Mouse (Mus musculus) limb, embryonic 13.5 days (tissue): ENCODE data around the gene Mlh1. TPM values are rescaled to one million over a fixed set of nuclear protein-coding genes. Genes with fewer than 3 reads are reported as not detected.

Source experiments
- ATAC-seq: fragments of 200-750 bp; cut with Nextera tagmentation; 2 replicates; pipeline ENCODE4 v1.8.0; 2017; ENCODE audit warnings: low read depth, moderate number of reproducible peaks, moderate TSS enrichment; ENCODE audit not compliant: low FRiP score
- H3K27ac ChIP-seq: fragments of 300-500 bp; sonication (generic); 2 replicates; pipeline ENCODE4 v1.5.1; 2015; ENCODE audit warnings: inconsistent platforms, mild to moderate bottlenecking, moderate library complexity
- H3K27me3 ChIP-seq: fragments of 300-500 bp; sonication (generic); 2 replicates; pipeline ENCODE4 v1.6.1; 2015; ENCODE audit warnings: mild to moderate bottlenecking, inconsistent platforms
- H3K36me3 ChIP-seq: fragments of 300-500 bp; sonication (generic); 2 replicates; pipeline ENCODE4 v1.6.1; 2015; ENCODE audit warnings: inconsistent platforms, mild to moderate bottlenecking, moderate library complexity
- H3K4me1 ChIP-seq: fragments of 300-500 bp; sonication (generic); 2 replicates; pipeline ENCODE4 v1.6.1; 2015; ENCODE audit warnings: inconsistent platforms
- H3K4me2 ChIP-seq: fragments of 300-500 bp; sonication (generic); replicated peaks from 2 replicates; pipeline ENCODE4 v1.6.1; 2015; ENCODE audit warnings: inconsistent platforms, mild to moderate bottlenecking, moderate library complexity
- H3K4me3 ChIP-seq: fragments of 300-500 bp; sonication (generic); 2 replicates; pipeline ENCODE4 v1.5.1; 2015; ENCODE audit warnings: moderate library complexity, mild to moderate bottlenecking, inconsistent platforms
- H3K9ac ChIP-seq: fragments of 300-500 bp; sonication (generic); 2 replicates; pipeline ENCODE4 v1.6.1; 2015; ENCODE audit warnings: mild to moderate bottlenecking, inconsistent platforms
- H3K9me3 ChIP-seq: fragments of 300-500 bp; sonication (generic); 2 replicates; pipeline ENCODE4 v1.6.1; 2016; ENCODE audit warnings: inconsistent platforms
- WGBS: fragments of 180-500 bp; shearing (Covaris S2); methylation state at CpG from one replicate; pipeline ENCODE4 v1.1.7; 2015; 5-methylcytosine and 5-hydroxymethylcytosine counted together
- polyA plus RNA-seq: library from polyadenylated mRNA; unstranded; fragments of >200 nt; fragmentation: Nextera tagmentation; extraction: Ambion mirVana; gene quantifications from 2 replicates; pipeline ENCODE4 v1.2.1, GENCODE M21; 2015

Mlh1 gene
- polyA plus RNA-seq = 35.8 and 40.0 TPM in 2 replicates

GRCm38 (mm10) chr9:111271434-111272160 is at the start of gene Mlh1, which contains the start of gene Epm2aip1:
Gene Mlh1, minus strand, starts transcription at chr9:111271791.
Gene Epm2aip1, plus strand, starts transcription at chr9:111271929.
- Histone ChIP-seq H3K4me2 (peak within 1 kb of the TSS; percentile 91), H3K9me3 (no peaks in the 10 kb centered on the region), H3K4me3 (peak within 1 kb of the TSS; percentile 91), H3K27me3 (no peaks in the 10 kb centered on the region), H3K9ac (peak within 1 kb of the TSS; percentile 97), H3K27ac (peak within 1 kb of the TSS; percentile 95), H3K4me1 (peaks cover 44% of the 10 kb centered on the region), H3K36me3 (peaks cover 33% of the 10 kb centered on the region)
- WGBS = under 1% methylated on average over 64 of the region's 64 CpGs
- peak; percentile 100 for ATAC-seq

- no peak overlapping the region for H3K9ac ChIP-seq
- 79% methylated on average over 4 of the region's 4 CpGs for WGBS
- H3K4me3 ChIP-seq = no peak overlapping the region
These were observed 49.3 kb upstream of the Mlh1 start for GRCm38 (mm10) chr9:111320912-111321311.

DNA sequence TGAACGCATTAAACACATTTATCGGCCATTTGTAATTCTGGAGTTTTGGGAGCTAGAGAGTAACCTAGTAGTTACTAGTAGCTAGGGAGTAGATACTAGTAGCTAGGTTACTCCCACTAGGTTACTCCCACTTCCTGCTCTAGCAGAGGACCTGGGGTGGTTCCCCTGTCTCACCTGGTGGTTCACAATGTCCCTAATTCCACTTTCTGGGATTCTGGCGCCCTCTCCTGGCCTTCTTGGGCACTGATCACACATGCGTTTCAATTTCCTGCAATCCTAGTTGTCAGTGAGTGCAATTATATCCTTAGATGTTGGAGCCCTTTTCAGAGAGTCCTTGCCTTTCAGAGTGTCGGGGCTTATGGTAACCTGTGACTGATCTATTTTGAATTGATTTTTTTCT is 42.6 kb upstream of the Mlh1 start:
- H3K27me3 ChIP-seq = peaks cover 61% of the 10 kb centered on the region
- peaks cover 14% of the 10 kb centered on the region for H3K9me3 ChIP-seq
- no peak overlapping the region for H3K4me3 ChIP-seq
- H3K4me1 ChIP-seq = peaks cover 17% of the 10 kb centered on the region; the same call in 1 of the 2 replicates
- no peaks in the 10 kb centered on the region for H3K36me3 ChIP-seq
- no peak overlapping the region for H3K27ac ChIP-seq
- 37% methylated on average over 5 of the region's 5 CpGs for WGBS
- no peak for ATAC-seq
- H3K9ac ChIP-seq = no peak overlapping the region
- H3K4me2 ChIP-seq = no peak overlapping the region

More at GRCm38 (mm10) chr9:111320912-111321311, 49.3 kb upstream of the Mlh1 start:
- Histone ChIP-seq H3K4me1 (no peaks in the 10 kb centered on the region), H3K27me3 (no peaks in the 10 kb centered on the region), H3K36me3 (no peaks in the 10 kb centered on the region), H3K27ac (no peak overlapping the region), H3K9me3 (no peaks in the 10 kb centered on the region), H3K4me2 (no peak overlapping the region)
- ATAC-seq = no peak

DNA sequence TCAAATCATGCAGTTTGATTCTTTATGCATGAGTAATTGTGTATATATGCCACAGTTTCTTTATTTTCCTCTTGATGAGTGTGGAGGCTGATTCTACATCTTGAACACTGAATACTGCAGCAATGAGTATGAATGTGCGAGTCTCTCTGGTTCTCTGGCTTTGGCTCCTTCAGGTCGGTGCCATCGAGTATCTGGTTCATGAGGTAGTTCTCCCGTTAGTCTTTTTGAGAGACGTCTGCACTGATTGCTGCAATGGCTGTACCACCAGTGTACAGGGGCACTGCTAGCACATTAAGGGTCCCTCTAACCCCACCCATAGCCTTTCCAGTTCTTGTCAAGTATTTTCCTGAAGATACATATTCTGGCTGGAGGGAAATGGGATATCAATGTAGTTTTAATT is 42.2 kb upstream of the Mlh1 start:
- peaks cover 65% of the 10 kb centered on the region for H3K27me3 ChIP-seq
- WGBS = 29% methylated on average over 5 of the region's 5 CpGs

GRCm38 (mm10) chr9:111313299-111313698 is 41.7 kb upstream of the Mlh1 start:
- Histone ChIP-seq H3K4me2 (no peak overlapping the region; the same call in 1 of the 2 replicates), H3K4me1 (peaks cover 17% of the 10 kb centered on the region; the same call in 1 of the 2 replicates), H3K9me3 (peaks cover 14% of the 10 kb centered on the region), H3K4me3 (no peak overlapping the region), H3K27ac (no peak overlapping the region), H3K36me3 (no peaks in the 10 kb centered on the region), H3K9ac (no peak overlapping the region), H3K27me3 (peaks cover 66% of the 10 kb centered on the region)
- no peak for ATAC-seq
- 14% methylated on average over 6 of the region's 6 CpGs for WGBS

More for the DNA sequence above, 42.2 kb upstream of the Mlh1 start:
- Histone ChIP-seq H3K9ac (no peak overlapping the region), H3K4me3 (no peak overlapping the region), H3K4me2 (no peak overlapping the region), H3K27ac (no peak overlapping the region), H3K9me3 (peaks cover 14% of the 10 kb centered on the region), H3K4me1 (peaks cover 17% of the 10 kb centered on the region; the same call in 1 of the 2 replicates), H3K36me3 (no peaks in the 10 kb centered on the region)
- no peak for ATAC-seq

DNA sequence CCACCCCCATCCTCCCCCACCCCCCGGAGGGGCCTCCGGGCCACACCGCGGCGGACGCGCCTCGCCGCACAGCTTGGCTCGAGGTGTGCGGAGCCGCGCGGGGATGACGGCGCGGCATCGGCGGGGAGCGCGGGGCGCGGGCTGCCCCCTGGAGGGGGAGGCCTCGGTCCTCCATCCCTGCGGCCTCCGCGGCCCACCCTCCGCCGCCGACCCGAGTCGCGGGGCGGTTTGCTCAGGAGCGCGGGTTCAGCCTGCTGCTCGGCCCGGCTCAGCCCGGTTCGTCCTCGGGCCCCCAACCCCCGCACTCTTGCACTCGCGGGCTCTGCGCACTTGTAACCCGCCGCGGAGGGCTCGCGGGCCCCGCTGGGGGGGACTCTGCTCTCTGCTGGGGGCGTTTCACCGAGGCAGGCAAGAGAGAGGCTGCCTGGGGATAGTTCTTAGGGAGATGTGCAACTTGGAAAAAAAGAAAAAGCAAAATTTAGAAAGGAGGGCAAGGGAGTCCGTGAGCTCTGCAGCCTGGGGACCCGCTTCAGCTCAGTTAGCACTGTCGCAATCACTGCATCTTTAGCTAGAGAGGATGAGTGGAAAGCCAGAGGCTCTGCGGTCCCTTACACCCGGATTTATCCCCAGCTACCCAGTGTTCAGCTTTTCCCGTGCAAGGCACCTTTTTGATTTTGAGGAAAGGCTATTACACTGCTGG is 41.0 kb upstream of the Mlh1 start:
- Histone ChIP-seq H3K27me3 (peaks cover 66% of the 10 kb centered on the region), H3K9ac (peak overlapping the region; percentile 61), H3K36me3 (no peaks in the 10 kb centered on the region), H3K9me3 (peaks cover 14% of the 10 kb centered on the region), H3K4me1 (peaks cover 17% of the 10 kb centered on the region; the same call in 1 of the 2 replicates), H3K4me2 (peak overlapping the region; percentile 90), H3K4me3 (peak overlapping the region; percentile 54), H3K27ac (no peak overlapping the region)
- ATAC-seq = peak; percentile 44
- WGBS = under 1% methylated on average over 49 of the region's 59 CpGs

DNA sequence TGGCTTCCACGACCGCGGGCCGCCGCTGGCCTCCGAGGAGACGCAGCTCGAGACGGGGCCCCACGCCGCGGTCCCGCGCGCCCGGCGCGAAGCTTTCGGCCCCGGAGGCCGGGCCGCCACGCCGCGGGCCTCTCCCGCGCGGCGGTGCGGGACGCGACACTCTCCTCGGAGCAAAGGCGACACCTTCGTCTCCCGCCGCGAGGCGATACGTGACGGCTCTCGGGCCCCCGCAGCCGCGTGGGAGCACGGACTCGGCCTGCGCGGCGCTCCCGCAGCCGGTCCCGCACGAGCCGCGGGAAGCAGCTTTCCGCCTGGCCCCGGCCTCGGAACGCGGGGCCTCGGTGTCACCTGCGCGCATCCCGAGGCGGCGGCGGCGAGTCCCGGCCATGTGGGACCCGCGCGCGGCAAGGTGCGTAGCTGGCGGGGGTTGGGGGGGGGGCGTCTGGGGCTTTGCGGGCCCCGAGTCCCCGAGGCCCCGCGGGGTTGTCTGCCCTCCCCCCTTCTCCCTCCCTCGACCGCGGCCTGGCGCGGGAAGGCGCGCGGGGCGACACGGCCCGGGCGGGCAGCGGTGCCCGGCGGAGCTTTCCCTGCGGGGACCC is 40.4 kb upstream of the Mlh1 start:
- ATAC-seq = peak; percentile 28; the same call in 1 of the 2 replicates

GRCm38 (mm10) chr9:111311031-111311842 is 39.6 kb upstream of the Mlh1 start, which contains the start of gene Trank1:
Gene Trank1, plus strand, starts transcription at chr9:111311739.
- peaks cover 17% of the 10 kb centered on the region; the same call in 1 of the 2 replicates for H3K4me1 ChIP-seq
- WGBS = 12% methylated on average over 71 of the region's 72 CpGs
- peak within 1 kb of the TSS; percentile 54 for H3K4me3 ChIP-seq
- H3K9me3 ChIP-seq = peaks cover 14% of the 10 kb centered on the region
- H3K4me2 ChIP-seq = peak within 1 kb of the TSS; percentile 90
- peak within 1 kb of the TSS; percentile 61 for H3K9ac ChIP-seq
- H3K27me3 ChIP-seq = peaks cover 66% of the 10 kb centered on the region
- no peaks in the 10 kb centered on the region for H3K36me3 ChIP-seq
- no peak within 1 kb of the TSS for H3K27ac ChIP-seq
- peak; percentile 48; the same call in 1 of the 2 replicates for ATAC-seq

More for the DNA sequence above, 40.4 kb upstream of the Mlh1 start:
- H3K27ac ChIP-seq = no peak overlapping the region
- peaks cover 14% of the 10 kb centered on the region for H3K9me3 ChIP-seq
- no peaks in the 10 kb centered on the region for H3K36me3 ChIP-seq
- peaks cover 17% of the 10 kb centered on the region; the same call in 1 of the 2 replicates for H3K4me1 ChIP-seq
- 3% methylated on average over 74 of the region's 98 CpGs for WGBS
- peaks cover 66% of the 10 kb centered on the region for H3K27me3 ChIP-seq
- H3K4me2 ChIP-seq = peak overlapping the region; percentile 90
- H3K9ac ChIP-seq = peak overlapping the region; percentile 61
- H3K4me3 ChIP-seq = peak overlapping the region; percentile 54

GRCm38 (mm10) chr9:111306142-111306541 is 34.6 kb upstream of the Mlh1 start:
- no peak overlapping the region for H3K9ac ChIP-seq
- ATAC-seq = no peak
- peaks cover 25% of the 10 kb centered on the region for H3K27me3 ChIP-seq
- H3K36me3 ChIP-seq = no peaks in the 10 kb centered on the region
- no peak overlapping the region for H3K27ac ChIP-seq
- no peak overlapping the region for H3K4me2 ChIP-seq
- H3K4me3 ChIP-seq = no peak overlapping the region
- peaks cover 14% of the 10 kb centered on the region for H3K9me3 ChIP-seq
- H3K4me1 ChIP-seq = peaks cover 1% of the 10 kb centered on the region; the same call in 1 of the 2 replicates
- WGBS = 67% methylated on average over 7 of the region's 7 CpGs

DNA sequence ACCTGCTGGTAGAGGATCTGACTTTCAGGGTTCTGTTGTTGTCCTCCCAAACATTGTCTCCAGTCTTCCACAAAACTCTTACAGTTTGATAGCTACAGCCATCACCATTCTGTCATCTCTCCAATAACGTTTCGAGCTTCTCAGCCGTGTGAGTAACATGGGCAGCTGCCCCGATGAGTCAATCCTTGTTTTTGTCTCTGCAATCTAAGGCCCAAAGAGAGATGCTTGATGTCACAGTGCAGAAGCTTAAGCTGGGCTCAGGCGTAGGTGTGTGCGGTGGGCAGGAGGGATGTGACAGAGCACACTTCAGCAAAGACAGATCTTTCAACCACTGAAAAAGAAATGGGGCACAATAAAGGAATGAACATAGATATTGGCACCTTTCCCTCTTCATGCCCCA is 32.4 kb upstream of the Mlh1 start:
- peaks cover 4% of the 10 kb centered on the region for H3K27me3 ChIP-seq
- 93% methylated on average over 6 of the region's 6 CpGs for whole genome bisulfite sequencing

DNA sequence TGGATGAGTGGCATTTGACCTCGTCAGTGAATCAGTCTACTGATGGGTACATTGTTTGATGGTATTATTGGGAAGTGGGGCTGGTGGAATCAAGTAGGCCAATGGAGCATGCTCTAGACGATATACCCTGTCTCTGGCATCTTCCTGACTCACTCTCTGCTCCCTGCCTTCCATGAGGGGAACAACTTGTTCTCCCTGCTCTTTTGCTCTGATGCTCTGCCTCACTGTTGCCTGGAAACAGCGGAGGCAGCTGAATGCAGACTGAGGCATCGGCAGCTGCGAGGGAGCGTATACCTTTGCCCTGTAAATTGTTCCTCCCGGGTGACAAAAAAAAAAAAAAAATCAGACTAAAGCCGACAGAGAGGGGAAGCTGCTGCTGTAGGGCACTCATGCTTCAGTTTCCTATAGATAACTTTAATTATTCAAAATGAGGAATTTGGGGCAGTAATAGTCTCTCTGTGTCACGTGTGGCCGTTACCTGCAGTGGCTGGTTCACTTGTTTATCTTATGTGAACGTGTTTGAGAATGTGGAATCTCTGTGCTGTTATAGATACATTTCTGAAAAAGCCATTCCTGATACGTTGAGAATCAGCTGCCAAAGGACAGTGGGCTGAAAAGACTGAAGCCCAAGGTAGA is 30.7 kb upstream of the Mlh1 start:
- Histone ChIP-seq H3K27ac (no peak overlapping the region), H3K4me1 (no peaks in the 10 kb centered on the region), H3K9me3 (no peaks in the 10 kb centered on the region), H3K9ac (no peak overlapping the region), H3K27me3 (no peaks in the 10 kb centered on the region), H3K4me3 (no peak overlapping the region), H3K4me2 (no peak overlapping the region), H3K36me3 (no peaks in the 10 kb centered on the region)
- ATAC-seq = no peak
- WGBS = 70% methylated on average over 12 of the region's 12 CpGs

More for the DNA sequence above, 32.4 kb upstream of the Mlh1 start:
- no peaks in the 10 kb centered on the region for H3K9me3 ChIP-seq
- no peaks in the 10 kb centered on the region for H3K36me3 ChIP-seq
- no peak overlapping the region for H3K4me3 ChIP-seq
- H3K4me1 ChIP-seq = no peaks in the 10 kb centered on the region
- no peak for ATAC-seq
- no peak overlapping the region for H3K4me2 ChIP-seq
- no peak overlapping the region for H3K9ac ChIP-seq
- no peak overlapping the region for H3K27ac ChIP-seq
